In the genomic region with DNA sequence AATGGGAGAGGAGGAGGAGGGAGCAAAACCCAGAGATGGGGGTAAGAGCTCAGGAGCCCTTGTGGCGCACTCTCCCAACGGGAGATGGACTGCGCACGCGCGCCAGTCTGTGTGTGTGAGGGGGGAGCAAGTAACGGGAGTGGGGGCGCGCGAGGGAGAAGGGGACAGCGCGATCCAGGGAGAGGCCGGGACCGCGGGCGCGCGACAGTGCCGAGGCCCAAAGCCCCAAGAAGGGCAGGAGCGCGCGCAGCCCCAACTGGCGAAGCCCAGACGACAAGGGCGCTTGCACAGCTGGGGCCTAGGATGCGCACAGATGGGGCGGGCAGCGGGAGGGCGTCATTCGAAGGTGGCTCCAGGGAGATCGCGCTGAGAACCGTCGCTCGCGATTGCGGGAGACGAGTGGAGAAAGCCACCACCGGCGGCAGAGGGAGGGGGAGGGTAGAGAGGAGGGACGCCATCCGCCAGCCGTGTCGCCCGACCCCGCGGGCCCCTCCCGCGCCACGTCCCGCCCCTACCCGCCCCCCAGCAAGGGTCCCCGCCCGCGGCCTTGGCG, we compare ENCODE assay signal across 8 mouse cellular contexts. TPM values are rescaled to one million over a fixed set of nuclear protein-coding genes. Genes with fewer than 3 reads are reported as not detected.
DNase-seq lines count a peak whose midpoint lies in the region; ATAC-seq and TF ChIP-seq lines count a peak whose summit lies in the region.

No protein-coding gene starts in this region.

- no peaks in the 10 kb centered on the region for H3K36me3 ChIP-seq in forebrain, postnatal 0 days (ENCODE audit: insufficient read depth)
- H3K36me3 ChIP-seq in lung, embryonic 14.5 days (ENCODE audit: insufficient read depth), result no peaks in the 10 kb centered on the region

- peak overlapping the region; percentile 94 for H3K27ac ChIP-seq in cerebellum, adult 2 months (ENCODE audit: insufficient read depth, low read length)
- H3K27ac ChIP-seq in forebrain, postnatal 0 days (ENCODE audit: low read depth, low read length), result peak overlapping the region; percentile 96
- peak overlapping the region; percentile 90 for H3K27ac ChIP-seq in lung, embryonic 14.5 days (ENCODE audit: low read depth)

- no peak for TF ChIP-seq CTCF in cerebellum, adult 2 months (IDR thresholded peaks at IDR 0.05; ENCODE audit: borderline replicate concordance, insufficient read depth, low read depth, low read length)
- TF ChIP-seq CTCF in forebrain, postnatal 0 days (IDR thresholded peaks at IDR 0.05; ENCODE audit: low read depth), result no peak
- no peak for TF ChIP-seq CTCF in lung, embryonic 14.5 days (IDR thresholded peaks at IDR 0.05; ENCODE audit: low read depth)

- no peaks in the 10 kb centered on the region for H3K27me3 ChIP-seq in cerebellum, adult 2 months (ENCODE audit: control insufficient read depth, insufficient read depth, low read length)
- no peaks in the 10 kb centered on the region for H3K27me3 ChIP-seq in forebrain, postnatal 0 days (ENCODE audit: insufficient read depth, low read length)
- H3K27me3 ChIP-seq in lung, embryonic 14.5 days (ENCODE audit: insufficient read depth, low read length), result no peaks in the 10 kb centered on the region

- no peaks in the 10 kb centered on the region for H3K9me3 ChIP-seq in forebrain, postnatal 0 days (ENCODE audit: low read length)
- no peaks in the 10 kb centered on the region for H3K9me3 ChIP-seq in lung, embryonic 14.5 days (ENCODE audit: low read depth, low read length)

- TF ChIP-seq POLR2A in cerebellum, adult 2 months (IDR thresholded peaks at IDR 0.05; ENCODE audit: borderline replicate concordance, insufficient read depth, low read length), result peak; percentile 59; the same call in 1 of the 2 replicates

- H3K9ac ChIP-seq in forebrain, postnatal 0 days, result peak overlapping the region; percentile 73
- peak overlapping the region; percentile 71 for H3K9ac ChIP-seq in lung, embryonic 14.5 days

- H3K4me1 ChIP-seq in cerebellum, adult 2 months (ENCODE audit: control insufficient read depth, insufficient read depth, low read length), result peaks cover 2% of the 10 kb centered on the region; the same call in 1 of the 2 replicates
- peaks cover 3% of the 10 kb centered on the region; the same call in 1 of the 2 replicates for H3K4me1 ChIP-seq in forebrain, postnatal 0 days (ENCODE audit: insufficient read depth)
- no peaks in the 10 kb centered on the region for H3K4me1 ChIP-seq in lung, embryonic 14.5 days (ENCODE audit: insufficient read depth)

- ATAC-seq in forebrain, postnatal 0 days, result peak; percentile 77
- ATAC-seq in lung, embryonic 14.5 days (ENCODE audit: insufficient read depth), result peak; percentile 82
- ATAC-seq in neutrophil, adult 5-6 weeks (ENCODE audit: extremely low read depth, insufficient number of reproducible peaks, low FRiP score, poor library complexity, severe bottlenecking), result peak; percentile 27; the same call in 1 of the 2 replicates

- DNase-seq in MEL-GATA-1-ER (ENCODE audit: extremely low read depth, low read depth), result peak; percentile 80
- peak; percentile 85 to 88 for DNase-seq in cerebellum, adult 2 months
- DNase-seq in forebrain, postnatal 0 days, result peak; percentile 90
- DNase-seq in heart, postnatal 4 days, result peak; percentile 80
- peak; percentile 66 to 77 for DNase-seq in layer of hippocampus, adult 8-10 months (ENCODE audit: low spot score in 2 of 2)
- DNase-seq in lung, embryonic 14.5 days, result peak; percentile 87
- peak; percentile 83 for DNase-seq in testis, postnatal 14 days (ENCODE audit: low spot score)

- peak overlapping the region; percentile 56 for H3K4me2 ChIP-seq in forebrain, postnatal 0 days (ENCODE audit: low read depth)
- H3K4me2 ChIP-seq in lung, embryonic 14.5 days, result peak overlapping the region; percentile 64

- WGBS in cerebellum, adult 2 months, result 8% methylated on average over 26 of the region's 56 CpGs
- WGBS in forebrain, postnatal 0 days, result 19% methylated on average over 51 of the region's 56 CpGs
- 13% methylated on average over 38 of the region's 56 CpGs for WGBS in lung, embryonic 14.5 days

- peak overlapping the region; percentile 99 for H3K4me3 ChIP-seq in cerebellum, adult 2 months (replicated peaks; ENCODE audit: insufficient read depth, low read depth, low read length)
- peak overlapping the region; percentile 55 for H3K4me3 ChIP-seq in forebrain, postnatal 0 days (ENCODE audit: low read depth, low read length)
- peak overlapping the region; percentile 60 for H3K4me3 ChIP-seq in lung, embryonic 14.5 days (ENCODE audit: low read depth, low read length)

RNA-seq across cellular contexts. Expression of a gene that starts 42.2 kb away (rescaled TPM):
- polyA plus RNA-seq in cerebellum, adult 2 months (2012; rRNA removed), result 0.57 TPM in 1 of 2 replicates, not detected in the other
- total RNA-seq in forebrain, postnatal 0 days (2014; rRNA removed), result not detected in 2 replicates
- not detected in 2 replicates for polyA plus RNA-seq in forebrain, postnatal 0 days (2015; fragmentation: Nextera tagmentation; extraction: Ambion mirVana)
- not detected for total RNA-seq in heart, postnatal 4 days (2021)
- under 1 TPM in 2 of 4 experiments, not detected in 2; 0.45 to 0.83 TPM for total RNA-seq in layer of hippocampus, adult 8-10 months (2022)
- polyA plus RNA-seq in lung, embryonic 14.5 days (2014; fragmentation: Nextera tagmentation; extraction: Ambion mirVana), result not detected in 2 replicates
- not detected in 2 replicates for total RNA-seq in neutrophil, adult 5-6 weeks (2017)

RNA-seq across cellular contexts. Expression of a gene that starts 50.1 kb away (rescaled TPM):
- 30.7 and 34.0 TPM in 2 replicates for polyA plus RNA-seq in cerebellum, adult 2 months (2012; rRNA removed)
- 56.7 and 80.9 TPM in 2 replicates for total RNA-seq in forebrain, postnatal 0 days (2014; rRNA removed)
- 11.4 and 12.4 TPM in 2 replicates for polyA plus RNA-seq in forebrain, postnatal 0 days (2015; fragmentation: Nextera tagmentation; extraction: Ambion mirVana)
- 10 to 100 TPM; 37.6 to 39.6 TPM for total RNA-seq in heart, postnatal 4 days (2021)
- 10 to 100 TPM; 85.8 to 96.1 (median 91.7) TPM for total RNA-seq in layer of hippocampus, adult 8-10 months (2022)
- polyA plus RNA-seq in lung, embryonic 14.5 days (2014; fragmentation: Nextera tagmentation; extraction: Ambion mirVana), result 11.6 and 11.9 TPM in 2 replicates
- 27.6 and 28.6 TPM in 2 replicates for total RNA-seq in neutrophil, adult 5-6 weeks (2017)

Comparison
In these comparisons a context has a peak if more than half of its experiments do, and no peak if none do; other contexts are left out.
1. Peak in every context shown above with its lines: DNase-seq, ATAC-seq, H3K4me3 ChIP-seq and H3K27ac ChIP-seq.
2. ATAC-seq: peak in every context shown above with its lines; median percentile 82 in lung, embryonic 14.5 days; 77 in forebrain, postnatal 0 days; 27 in neutrophil, adult 5-6 weeks.